In genomic region chr5:26185417-26185816, GRCm38 (mm10) we compare ENCODE assay signal across 15 mouse cellular contexts.
"Had no signal": no experiment of that assay in that cellular context is flagged by ENCODE, and none has a peak within 500 bp of the region (broad histone marks: within the 10 kb centered on the region; RNA-seq: fewer than 3 reads in every experiment).

No protein-coding gene starts in this region.

- DNase-seq: kidney, adult 8-10 months; kidney, postnatal 36 days; layer of hippocampus, adult 9-11 months; layer of hippocampus, postnatal 36 days; lung, embryonic 14.5 days; lung, postnatal 10 days; lung, postnatal 4 days; right cerebral cortex, adult 18-20 months; right cerebral cortex, postnatal 25 days had no signal

- H3K4me2 ChIP-seq: limb, embryonic 15.5 days; liver, embryonic 12.5 days; lung, embryonic 14.5 days had no signal

- H3K9me3 ChIP-seq: limb, embryonic 15.5 days; liver, embryonic 12.5 days had no signal

- H3K27ac ChIP-seq: kidney, postnatal 0 days; limb, embryonic 15.5 days; liver, embryonic 12.5 days had no signal

- H3K4me3 ChIP-seq: limb, embryonic 15.5 days; liver, embryonic 12.5 days; myocyte had no signal

- H3K36me3 ChIP-seq: limb, embryonic 15.5 days; liver, embryonic 12.5 days had no signal

- ATAC-seq: inflammation-experienced regulatory T-cells, adult 6 months; intestine, postnatal 0 days; liver, embryonic 12.5 days had no signal

- H3K4me1 ChIP-seq: limb, embryonic 15.5 days; liver, embryonic 12.5 days had no signal

- H3K9ac ChIP-seq: limb, embryonic 15.5 days; liver, embryonic 12.5 days; lung, embryonic 14.5 days had no signal

- H3K27me3 ChIP-seq: limb, embryonic 15.5 days; liver, embryonic 12.5 days had no signal
